26 mouse cellular contexts compared by ENCODE assay signal in the genomic region with DNA sequence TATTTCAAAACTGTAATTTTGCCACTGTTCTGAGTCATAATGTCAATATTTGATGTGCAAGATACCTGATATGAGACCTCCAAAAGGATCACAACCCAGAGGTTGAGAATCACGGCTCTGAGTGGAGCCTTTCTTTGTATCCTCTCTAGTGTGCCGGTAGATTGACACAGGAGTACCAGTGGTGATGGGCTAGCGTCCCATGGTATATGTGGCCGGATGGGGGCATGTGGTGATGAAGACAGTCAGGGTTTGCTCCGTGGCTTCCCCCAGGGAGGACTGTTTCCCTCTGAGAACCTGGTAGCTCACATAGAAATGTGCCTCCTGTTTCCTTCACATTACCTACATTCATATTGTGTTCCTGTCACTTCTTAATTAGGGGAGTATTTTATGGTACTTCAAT. TPM values are rescaled to one million over a fixed set of nuclear protein-coding genes. Genes with fewer than 3 reads are reported as not detected.
DNase-seq lines count a peak whose midpoint lies in the region; ATAC-seq lines count a peak whose summit lies in the region.
"Had no signal": no experiment of that assay in that cellular context is flagged by ENCODE, and none has a peak within 500 bp of the region (broad histone marks: within the 10 kb centered on the region; RNA-seq: fewer than 3 reads in every experiment).

No protein-coding gene starts in this region.

- H3K27ac ChIP-seq in forebrain, embryonic 12.5 days: no peak overlapping the region
- no peak overlapping the region for H3K27ac ChIP-seq in forebrain, embryonic 10.5 days
- no peak overlapping the region for H3K27ac ChIP-seq in neural tube, embryonic 12.5 days
- no peak overlapping the region for H3K27ac ChIP-seq in neural tube, embryonic 15.5 days (replicated peaks)
- H3K27ac ChIP-seq in forebrain, embryonic 14.5 days (ENCODE audit: low read depth, low read length): no peak overlapping the region
- no peak overlapping the region for H3K27ac ChIP-seq in neural tube, embryonic 14.5 days (ENCODE audit: low read depth, low read length)
- H3K27ac ChIP-seq: heart, embryonic 15.5 days; hindbrain, embryonic 10.5 days; hindbrain, embryonic 13.5 days had no signal

- no peak overlapping the region for H3K4me2 ChIP-seq in forebrain, embryonic 12.5 days
- no peak overlapping the region for H3K4me2 ChIP-seq in neural tube, embryonic 12.5 days (replicated peaks)
- no peak overlapping the region for H3K4me2 ChIP-seq in neural tube, embryonic 15.5 days
- no peak overlapping the region for H3K4me2 ChIP-seq in forebrain, embryonic 14.5 days (ENCODE audit: low read length)
- no peak overlapping the region for H3K4me2 ChIP-seq in neural tube, embryonic 14.5 days (ENCODE audit: low read depth, low read length)
- H3K4me2 ChIP-seq: heart, embryonic 12.5 days; heart, embryonic 15.5 days; hindbrain, embryonic 13.5 days had no signal

- no peak overlapping the region for H3K4me3 ChIP-seq in forebrain, embryonic 12.5 days (replicated peaks)
- H3K4me3 ChIP-seq in forebrain, embryonic 10.5 days: no peak overlapping the region
- H3K4me3 ChIP-seq in neural tube, embryonic 12.5 days: no peak overlapping the region
- H3K4me3 ChIP-seq in neural tube, embryonic 15.5 days (replicated peaks): no peak overlapping the region
- H3K4me3 ChIP-seq in forebrain, embryonic 14.5 days (ENCODE audit: low read depth, low read length): no peak overlapping the region
- H3K4me3 ChIP-seq in neural tube, embryonic 14.5 days (ENCODE audit: low read depth, low read length): no peak overlapping the region
- H3K4me3 ChIP-seq: heart, embryonic 12.5 days; heart, embryonic 15.5 days; hindbrain, embryonic 10.5 days; hindbrain, embryonic 13.5 days had no signal

- no peaks in the 10 kb centered on the region for H3K9me3 ChIP-seq in forebrain, embryonic 12.5 days
- H3K9me3 ChIP-seq in forebrain, embryonic 10.5 days: no peaks in the 10 kb centered on the region
- no peaks in the 10 kb centered on the region for H3K9me3 ChIP-seq in neural tube, embryonic 12.5 days
- H3K9me3 ChIP-seq in neural tube, embryonic 15.5 days (replicated peaks): no peaks in the 10 kb centered on the region
- no peaks in the 10 kb centered on the region for H3K9me3 ChIP-seq in forebrain, embryonic 14.5 days (replicated peaks; ENCODE audit: control insufficient read depth, low read length)
- H3K9me3 ChIP-seq in neural tube, embryonic 14.5 days (ENCODE audit: control insufficient read depth, low read length): no peaks in the 10 kb centered on the region
- H3K9me3 ChIP-seq: G1E; heart, embryonic 12.5 days; heart, embryonic 15.5 days; hindbrain, embryonic 10.5 days; hindbrain, embryonic 13.5 days had no signal

- no peak for DNase-seq in forebrain, embryonic 10.5 days (ENCODE audit: extremely low spot score, low spot score)
- no peak for DNase-seq in forebrain, embryonic 14.5 days (ENCODE audit: low spot score)
- DNase-seq in right cerebral cortex, adult 18-20 months: no peak
- DNase-seq: adrenal gland, adult 2 months; adrenal gland, postnatal 25 days; B cell, adult 2 months; cerebellum, adult 11-12 months; cerebellum, adult 8-10 months; cerebellum, postnatal 10 days; gastrocnemius, postnatal 25 days; heart, adult 18-20 months; heart, postnatal 10 days; heart, postnatal 36 days had no signal

- WGBS in forebrain, embryonic 12.5 days: 55% methylated on average over 5 of the region's 5 CpGs
- WGBS in forebrain, embryonic 10.5 days: 79% methylated on average over 5 of the region's 5 CpGs
- 74% methylated on average over 5 of the region's 5 CpGs for WGBS in neural tube, embryonic 12.5 days
- WGBS in neural tube, embryonic 15.5 days: 60% methylated on average over 5 of the region's 5 CpGs
- WGBS in forebrain, embryonic 14.5 days: 41% methylated on average over 5 of the region's 5 CpGs
- 58% methylated on average over 5 of the region's 5 CpGs for WGBS in neural tube, embryonic 14.5 days

- peaks cover 3% of the 10 kb centered on the region; the same call in 1 of the 2 replicates for H3K4me1 ChIP-seq in forebrain, embryonic 12.5 days
- H3K4me1 ChIP-seq in forebrain, embryonic 10.5 days: peaks cover 15% of the 10 kb centered on the region
- H3K4me1 ChIP-seq in neural tube, embryonic 12.5 days: no peaks in the 10 kb centered on the region
- H3K4me1 ChIP-seq in neural tube, embryonic 15.5 days: 0 out of 2 replicates have a peak, but pooled peaks cover 6% of the 10 kb centered on the region
- H3K4me1 ChIP-seq in forebrain, embryonic 14.5 days (ENCODE audit: control insufficient read depth, insufficient read depth, low read length): peaks cover 3% of the 10 kb centered on the region; the same call in 1 of the 2 replicates
- H3K4me1 ChIP-seq in neural tube, embryonic 14.5 days (ENCODE audit: control insufficient read depth, insufficient read depth, low read length): no peaks in the 10 kb centered on the region
- H3K4me1 ChIP-seq: heart, embryonic 12.5 days; heart, embryonic 15.5 days; hindbrain, embryonic 10.5 days; hindbrain, embryonic 13.5 days had no signal

- H3K9ac ChIP-seq in forebrain, embryonic 12.5 days: no peak overlapping the region
- H3K9ac ChIP-seq in neural tube, embryonic 12.5 days: no peak overlapping the region
- no peak overlapping the region for H3K9ac ChIP-seq in neural tube, embryonic 15.5 days (replicated peaks)
- no peak overlapping the region for H3K9ac ChIP-seq in forebrain, embryonic 14.5 days (ENCODE audit: low read length)
- no peak overlapping the region for H3K9ac ChIP-seq in neural tube, embryonic 14.5 days (replicated peaks; ENCODE audit: low read depth, low read length)
- H3K9ac ChIP-seq: heart, embryonic 12.5 days; heart, embryonic 15.5 days; hindbrain, embryonic 13.5 days had no signal

- peaks cover 5% of the 10 kb centered on the region; the same call in 1 of the 2 replicates for H3K36me3 ChIP-seq in forebrain, embryonic 12.5 days (replicated peaks)
- H3K36me3 ChIP-seq in forebrain, embryonic 10.5 days (replicated peaks): peaks cover 17% of the 10 kb centered on the region
- no peaks in the 10 kb centered on the region for H3K36me3 ChIP-seq in neural tube, embryonic 12.5 days
- H3K36me3 ChIP-seq in neural tube, embryonic 15.5 days: no peaks in the 10 kb centered on the region
- no peaks in the 10 kb centered on the region for H3K36me3 ChIP-seq in forebrain, embryonic 14.5 days (ENCODE audit: control insufficient read depth, insufficient read depth, low read length)
- no peaks in the 10 kb centered on the region for H3K36me3 ChIP-seq in neural tube, embryonic 14.5 days (ENCODE audit: control insufficient read depth, insufficient read depth, low read length)
- H3K36me3 ChIP-seq: G1E; heart, embryonic 12.5 days; heart, embryonic 15.5 days; hindbrain, embryonic 13.5 days had no signal

- peak; percentile 33; the same call in 1 of the 2 replicates for ATAC-seq in forebrain, embryonic 12.5 days (ENCODE audit: low FRiP score)
- ATAC-seq in neural tube, embryonic 12.5 days (ENCODE audit: low FRiP score, low read depth): peak; percentile 34; the same call in 1 of the 2 replicates
- ATAC-seq in neural tube, embryonic 15.5 days (ENCODE audit: low FRiP score): no peak; the same call in 1 of the 2 replicates
- ATAC-seq in forebrain, embryonic 14.5 days: peak; percentile 35; the same call in 1 of the 2 replicates
- ATAC-seq in neural tube, embryonic 14.5 days (ENCODE audit: low read depth): peak; percentile 39; the same call in 1 of the 2 replicates
- ATAC-seq: hindbrain, embryonic 16.5 days; intestine, embryonic 16.5 days; Patski had no signal

- H3K27me3 ChIP-seq in forebrain, embryonic 12.5 days: no peaks in the 10 kb centered on the region
- H3K27me3 ChIP-seq in forebrain, embryonic 10.5 days (ENCODE audit: poor library complexity, severe bottlenecking): no peaks in the 10 kb centered on the region
- no peaks in the 10 kb centered on the region for H3K27me3 ChIP-seq in neural tube, embryonic 12.5 days (replicated peaks)
- no peaks in the 10 kb centered on the region for H3K27me3 ChIP-seq in neural tube, embryonic 15.5 days (replicated peaks)
- no peaks in the 10 kb centered on the region for H3K27me3 ChIP-seq in forebrain, embryonic 14.5 days (replicated peaks; ENCODE audit: control insufficient read depth, insufficient read depth, low read length)
- H3K27me3 ChIP-seq in neural tube, embryonic 14.5 days (ENCODE audit: control insufficient read depth, insufficient read depth, low read length): no peaks in the 10 kb centered on the region
- H3K27me3 ChIP-seq: CH12.LX; heart, embryonic 12.5 days; heart, embryonic 15.5 days; hindbrain, embryonic 13.5 days; Patski had no signal

RNA-seq across cellular contexts. Expression of gene Cdh6, which starts 43.2 kb away (rescaled TPM):
- polyA plus RNA-seq in forebrain, embryonic 12.5 days (2016; fragmentation: Nextera tagmentation; extraction: Ambion mirVana): 10.9 and 12.8 TPM in 2 replicates
- 13.6 and 16.8 TPM in 2 replicates for polyA plus RNA-seq in forebrain, embryonic 10.5 days (2016; fragmentation: Nextera tagmentation; extraction: Ambion mirVana)
- 16.6 and 17.5 TPM in 2 replicates for polyA plus RNA-seq in neural tube, embryonic 12.5 days (2016; fragmentation: Nextera tagmentation; extraction: Ambion mirVana)
- polyA plus RNA-seq in neural tube, embryonic 15.5 days (2015; fragmentation: Nextera tagmentation; extraction: Ambion mirVana): 20.3 and 22.7 TPM in 2 replicates
- polyA plus RNA-seq in forebrain, embryonic 14.5 days (2014; fragmentation: Nextera tagmentation; extraction: Ambion mirVana): 4.5 and 6.9 TPM in 2 replicates
- 18.1 and 22.3 TPM in 2 replicates for polyA plus RNA-seq in neural tube, embryonic 14.5 days (2014; fragmentation: Nextera tagmentation; extraction: Ambion mirVana)
- polyA plus RNA-seq: G1E had no signal
